In genomic region chr2:167864672-167865071, GRCm38 (mm10) we compare ENCODE assay signal across 17 mouse cellular contexts.
DNase-seq lines count a peak whose midpoint lies in the region; ATAC-seq and TF ChIP-seq lines count a peak whose summit lies in the region.
"Had no signal": no experiment of that assay in that cellular context is flagged by ENCODE, and none has a peak within 500 bp of the region (broad histone marks: within the 10 kb centered on the region; RNA-seq: fewer than 3 reads in every experiment).

No protein-coding gene starts in this region.

- no peaks in the 10 kb centered on the region for H3K9me3 ChIP-seq in kidney, embryonic 15.5 days (replicated peaks)
- no peaks in the 10 kb centered on the region for H3K9me3 ChIP-seq in lung, postnatal 0 days (ENCODE audit: low read length)
- no peaks in the 10 kb centered on the region for H3K9me3 ChIP-seq in stomach, postnatal 0 days (ENCODE audit: control insufficient read depth, low read length)
- H3K9me3 ChIP-seq: forebrain, embryonic 13.5 days; limb, embryonic 15.5 days; midbrain, embryonic 12.5 days had no signal

- WGBS in kidney, embryonic 15.5 days = 70% methylated on average over 7 of the region's 7 CpGs
- 61% methylated on average over 7 of the region's 7 CpGs for WGBS in lung, postnatal 0 days
- 52% methylated on average over 7 of the region's 7 CpGs for WGBS in stomach, postnatal 0 days

- no peak for DNase-seq in gastrocnemius, adult 2 months
- DNase-seq in gastrocnemius, postnatal 36 days = no peak
- no peak for DNase-seq in kidney, postnatal 25 days
- peak; percentile 57 for DNase-seq in lung, postnatal 0 days (ENCODE audit: low spot score)
- no peak for DNase-seq in lung, postnatal 36 days
- peak; percentile 60 for DNase-seq in stomach, postnatal 0 days (ENCODE audit: low spot score)
- no peak for DNase-seq in adrenal gland, adult 18-20 months (ENCODE audit: low spot score in 2 of 2)
- DNase-seq: adrenal gland, adult 8-10 months; cerebellum, adult 11-12 months; cerebellum, postnatal 25 days; right cerebral cortex, postnatal 14 days; thymus, postnatal 4 days had no signal

- no peak for ATAC-seq in kidney, embryonic 15.5 days (replicated peaks; ENCODE audit: low FRiP score)
- ATAC-seq in lung, postnatal 0 days = no peak
- ATAC-seq in stomach, postnatal 0 days (ENCODE audit: low FRiP score, low TSS enrichment) = peak; percentile 25
- ATAC-seq: forebrain, embryonic 13.5 days; hindbrain, embryonic 16.5 days had no signal

- peak overlapping the region; percentile 48 for H3K27ac ChIP-seq in gastrocnemius, adult 2 months
- peak overlapping the region; percentile 24; the same call in 1 of the 2 replicates for H3K27ac ChIP-seq in kidney, embryonic 15.5 days
- H3K27ac ChIP-seq in lung, postnatal 0 days (ENCODE audit: low read length) = peak overlapping the region; percentile 85
- peak overlapping the region; percentile 72; the same call in 1 of the 2 replicates for H3K27ac ChIP-seq in stomach, postnatal 0 days (replicated peaks)
- H3K27ac ChIP-seq: forebrain, embryonic 13.5 days; limb, embryonic 15.5 days; midbrain, embryonic 12.5 days had no signal

- peaks cover 52% of the 10 kb centered on the region for H3K4me1 ChIP-seq in kidney, embryonic 15.5 days
- H3K4me1 ChIP-seq in lung, postnatal 0 days (ENCODE audit: insufficient read depth, low read depth, low read length) = peaks cover 38% of the 10 kb centered on the region
- H3K4me1 ChIP-seq in stomach, postnatal 0 days (replicated peaks; ENCODE audit: control insufficient read depth, insufficient read depth) = peaks cover 14% of the 10 kb centered on the region

- H3K27me3 ChIP-seq in kidney, embryonic 15.5 days = no peaks in the 10 kb centered on the region
- H3K27me3 ChIP-seq in lung, postnatal 0 days (replicated peaks; ENCODE audit: insufficient read depth, low read length) = no peaks in the 10 kb centered on the region
- no peaks in the 10 kb centered on the region for H3K27me3 ChIP-seq in stomach, postnatal 0 days (ENCODE audit: control insufficient read depth, insufficient read depth, low read length)
- H3K27me3 ChIP-seq: limb, embryonic 15.5 days; midbrain, embryonic 12.5 days had no signal

- H3K9ac ChIP-seq in kidney, embryonic 15.5 days = no peak overlapping the region
- no peak overlapping the region for H3K9ac ChIP-seq in lung, postnatal 0 days (replicated peaks; ENCODE audit: low read depth)
- H3K9ac ChIP-seq in stomach, postnatal 0 days (ENCODE audit: low read length) = no peak overlapping the region
- H3K9ac ChIP-seq: forebrain, embryonic 13.5 days; limb, embryonic 15.5 days; midbrain, embryonic 12.5 days had no signal

- TF ChIP-seq CTCF in gastrocnemius, adult 2 months (IDR thresholded peaks at IDR 0.05) = no peak
- no peak for TF ChIP-seq CTCF in lung, postnatal 0 days (IDR thresholded peaks at IDR 0.05)
- peak; percentile 8; the same call in 1 of the 2 replicates for TF ChIP-seq CTCF in stomach, postnatal 0 days (IDR thresholded peaks at IDR 0.05; ENCODE audit: low read depth)

- H3K36me3 ChIP-seq in kidney, embryonic 15.5 days = no peaks in the 10 kb centered on the region
- no peaks in the 10 kb centered on the region for H3K36me3 ChIP-seq in lung, postnatal 0 days (ENCODE audit: insufficient read depth, low read length)
- no peaks in the 10 kb centered on the region for H3K36me3 ChIP-seq in stomach, postnatal 0 days (ENCODE audit: control insufficient read depth, insufficient read depth, low read length)
- H3K36me3 ChIP-seq: limb, embryonic 15.5 days; midbrain, embryonic 12.5 days had no signal

- intact Hi-C loops in gastrocnemius, adult 2 months (cut with DNase I) = loop anchor here (2.0 kb wide), 1 partner anchor 22 kb away; no protein-coding TSS in a partner anchor
- intact Hi-C loops in gastrocnemius, postnatal 36 days (cut with DNase I) = no loop called here

- H3K4me3 ChIP-seq in gastrocnemius, adult 2 months = no peak overlapping the region
- no peak overlapping the region for H3K4me3 ChIP-seq in kidney, embryonic 15.5 days (replicated peaks)
- no peak overlapping the region for H3K4me3 ChIP-seq in lung, postnatal 0 days (ENCODE audit: low read depth, low read length)
- H3K4me3 ChIP-seq in stomach, postnatal 0 days (ENCODE audit: low read depth, low read length) = no peak overlapping the region
- H3K4me3 ChIP-seq: forebrain, embryonic 13.5 days; limb, embryonic 15.5 days; midbrain, embryonic 12.5 days had no signal

- H3K4me2 ChIP-seq in kidney, embryonic 15.5 days = no peak overlapping the region
- H3K4me2 ChIP-seq in lung, postnatal 0 days (replicated peaks; ENCODE audit: low read depth, low read length) = no peak overlapping the region
- no peak overlapping the region for H3K4me2 ChIP-seq in stomach, postnatal 0 days (replicated peaks; ENCODE audit: low read depth)
- H3K4me2 ChIP-seq: forebrain, embryonic 13.5 days; limb, embryonic 15.5 days; midbrain, embryonic 12.5 days had no signal

- TF ChIP-seq EP300 in lung, postnatal 0 days (IDR thresholded peaks at IDR 0.05) = no peak
- TF ChIP-seq EP300 in stomach, postnatal 0 days (optimal IDR thresholded peaks at IDR 0.05) = no peak

Comparison
In these comparisons a context has a peak if more than half of its experiments do, and no peak if none do; other contexts are left out.
1. DNase-seq: peak in lung, postnatal 0 days (single experiment) and stomach, postnatal 0 days (single experiment); none in gastrocnemius, adult 2 months (single experiment), gastrocnemius, postnatal 36 days (0 of 2), kidney, postnatal 25 days (0 of 2), lung, postnatal 36 days (single experiment) and adrenal gland, adult 18-20 months (0 of 2).
2. H3K27ac ChIP-seq: peak in every context shown above with its lines; median percentile 85 in lung, postnatal 0 days; 72 in stomach, postnatal 0 days; 48 in gastrocnemius, adult 2 months; 24 in kidney, embryonic 15.5 days.